Mouse (Mus musculus): ENCODE results near the gene Folr1. TPM values are rescaled to one million over a fixed set of nuclear protein-coding genes. Genes with fewer than 3 reads are reported as not detected.

The Folr1 gene
- total RNA-seq, 2 experiments from 2014 or later, result 0.67 to 0.77 TPM

DNA sequence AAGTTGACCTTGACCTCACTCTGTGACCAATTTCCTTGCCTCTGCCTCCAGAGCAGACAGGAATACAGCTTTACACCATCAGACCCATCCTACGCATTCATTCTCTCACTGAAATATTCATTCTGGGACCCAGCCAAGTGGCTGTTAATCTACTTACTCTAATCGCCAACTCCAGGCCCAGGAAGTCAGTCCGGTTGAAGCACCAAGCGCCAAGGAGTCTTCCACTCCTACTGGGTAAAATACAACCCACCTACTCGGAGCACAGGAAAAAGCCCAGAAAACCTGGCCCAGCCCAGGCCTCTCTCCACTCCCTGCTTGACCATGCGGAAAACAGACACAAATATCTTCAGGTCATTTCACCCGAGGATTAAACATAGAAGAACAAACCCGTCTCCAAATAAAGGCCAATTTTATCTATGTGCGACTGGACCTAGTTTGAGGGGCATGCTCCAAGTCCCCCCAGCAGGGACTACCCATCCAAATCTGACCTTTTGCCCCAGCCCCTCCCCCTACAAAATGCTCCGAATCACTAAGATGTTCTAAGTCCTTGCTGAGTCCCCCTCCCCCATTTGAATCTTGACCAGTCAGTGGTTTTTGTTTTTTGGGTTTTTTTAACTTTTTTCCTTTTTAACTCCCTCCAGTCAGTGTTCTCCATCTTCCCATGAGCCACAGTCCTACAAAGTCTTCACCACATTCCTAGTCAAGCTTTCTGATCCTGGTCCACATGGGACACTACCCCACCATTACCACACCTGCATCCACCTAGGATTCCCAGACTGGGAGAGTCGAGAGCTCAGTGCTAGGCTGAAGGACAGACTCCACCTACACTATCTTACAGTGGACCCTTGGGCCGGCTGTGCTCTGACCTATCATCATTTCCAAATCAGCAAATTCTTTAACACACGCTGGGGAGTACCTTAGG, 2.1 kb downstream of the Folr1 start:
- DNase-seq, result no peak

DNA sequence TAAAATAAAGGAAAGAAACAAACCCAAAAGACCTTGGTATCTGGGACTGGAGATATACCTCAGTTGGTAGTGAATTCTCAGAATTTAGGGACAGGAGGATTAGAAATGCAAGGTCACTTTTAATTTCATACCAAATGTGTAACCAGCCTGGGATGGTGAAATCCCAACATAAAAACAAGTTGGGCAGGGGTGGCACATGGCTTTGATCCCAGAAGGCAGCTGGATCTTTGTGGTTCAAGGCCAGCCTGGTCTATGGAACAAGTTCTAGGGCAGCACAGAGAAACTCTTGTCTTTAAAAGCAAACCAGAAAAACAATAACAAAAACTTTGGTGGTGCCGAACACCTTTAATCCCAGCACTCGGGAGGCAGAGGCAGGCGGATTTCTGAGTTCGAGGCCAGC, 3.1 kb downstream of the Folr1 start:
- DNase-seq, result no peak

DNA sequence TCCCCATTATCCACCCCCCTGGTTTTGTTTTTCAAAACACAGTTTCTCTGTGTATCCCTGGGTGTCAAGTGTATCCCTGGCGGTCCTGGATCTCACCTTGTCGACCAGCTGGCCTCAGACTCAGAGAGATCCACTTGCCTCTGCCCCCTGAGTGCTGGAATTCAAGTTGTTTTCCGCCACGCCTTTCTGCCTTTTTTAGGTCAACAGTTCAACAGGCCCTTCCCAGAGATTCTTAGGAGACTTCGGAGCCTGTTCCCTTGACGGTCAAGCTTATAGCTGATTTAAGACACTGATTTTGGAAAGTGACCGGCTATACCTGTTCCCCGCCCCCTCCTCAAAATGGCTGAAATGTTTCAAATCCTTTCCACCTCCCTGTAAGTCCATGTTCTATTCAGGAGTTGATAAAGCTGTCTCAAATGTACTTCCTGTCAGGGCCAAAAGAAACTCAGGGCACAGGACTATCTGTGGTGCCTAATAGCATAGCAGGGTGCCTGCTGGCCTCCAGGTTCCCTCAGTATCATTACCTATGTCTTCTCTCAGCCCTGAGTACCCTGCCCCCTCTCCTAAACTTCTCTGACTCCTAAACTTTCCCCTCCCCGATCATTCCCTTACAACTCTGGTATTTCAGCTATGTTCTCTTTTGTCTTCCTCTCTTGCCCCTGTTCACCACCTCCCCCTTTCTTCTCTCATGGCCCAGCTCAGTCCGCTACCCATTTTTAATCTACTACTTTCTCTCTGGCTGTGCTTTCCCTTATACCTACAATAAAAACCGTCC, 3.9 kb downstream of the Folr1 start:
- DNase-seq, result no peak

DNA sequence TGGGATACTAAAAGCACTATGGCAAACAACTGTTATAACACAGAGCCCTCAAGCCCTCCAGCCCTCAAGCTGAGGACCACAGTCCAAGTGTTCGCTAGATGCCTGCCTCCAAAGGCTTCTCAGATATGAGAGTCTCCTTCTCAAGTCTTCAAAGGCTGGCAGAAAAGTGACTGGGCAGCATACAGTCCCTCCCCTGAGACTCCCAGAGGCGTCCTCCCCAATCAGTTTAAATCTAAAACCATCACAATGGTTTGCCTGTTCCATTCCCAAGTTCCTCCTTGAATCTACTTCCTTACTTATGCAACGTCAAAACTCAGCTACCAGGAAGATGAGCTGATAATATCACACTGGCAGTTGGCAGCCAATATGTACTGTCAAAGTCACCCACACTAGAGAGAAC, 7.2 kb downstream of the Folr1 start, which contains the start of gene Anapc15:
Anapc15 (plus strand) TSS at position 301 of the 400 bp plus-strand sequence.
- DNase-seq, result no peak

DNA sequence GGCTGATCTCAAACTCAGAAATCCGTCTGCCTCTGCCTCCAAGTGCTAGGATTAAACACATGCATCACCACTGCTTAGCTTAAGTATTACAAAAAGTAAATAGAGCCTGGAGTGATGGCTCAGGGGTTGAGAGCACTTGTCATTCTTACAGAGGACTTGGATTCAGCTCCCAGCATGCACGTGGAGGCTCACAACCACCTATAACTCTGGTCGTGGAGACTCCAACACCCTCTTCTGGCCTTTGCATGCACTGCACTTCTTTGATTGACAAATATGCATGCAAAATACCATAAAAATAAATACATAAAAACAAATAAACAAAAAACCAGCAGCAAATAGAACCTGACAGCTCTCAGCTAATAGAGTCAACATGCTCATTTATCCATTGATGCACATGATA, 8.3 kb downstream of the Folr1 start:
- DNase-seq, result no peak

DNA sequence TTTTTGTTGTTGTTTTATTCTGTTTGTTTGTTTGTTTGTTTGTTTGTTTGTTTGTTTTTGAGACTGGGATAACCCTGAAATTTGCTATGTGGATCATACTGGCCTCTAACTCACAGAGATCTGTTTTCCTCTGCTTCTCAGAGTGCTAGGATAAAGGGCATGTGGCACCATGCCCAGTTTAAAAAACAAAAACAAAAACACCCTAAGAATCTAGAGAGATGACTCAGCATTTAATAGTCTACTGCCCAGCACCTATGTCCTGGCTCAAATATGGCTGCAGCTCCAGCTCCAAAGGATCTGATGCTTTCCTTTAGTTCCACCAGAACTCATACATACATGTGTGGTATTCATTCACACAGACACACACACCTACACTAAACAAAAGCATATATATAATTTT, 9.6 kb downstream of the Folr1 start:
- no peak for DNase-seq

DNA sequence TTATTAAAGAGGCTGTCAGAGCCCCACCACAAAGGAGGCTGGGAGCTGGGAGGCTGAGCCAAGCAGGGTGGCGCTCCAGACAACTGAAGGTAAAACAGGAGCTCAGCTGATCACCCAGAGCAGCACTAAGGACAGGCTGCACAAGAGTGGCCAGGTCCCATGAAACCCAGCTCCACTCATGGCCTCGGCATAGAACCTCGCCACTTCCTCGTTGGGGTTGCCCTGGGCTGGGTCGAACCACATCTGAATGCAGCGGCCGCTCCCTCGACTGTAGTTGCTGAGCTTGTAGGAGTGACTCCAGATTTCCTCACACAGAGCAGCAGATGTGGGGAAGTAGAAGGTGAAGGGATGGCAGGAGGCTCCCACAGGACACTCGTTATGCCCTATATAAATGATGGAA, 12.2 kb downstream of the Folr1 start:
- no peak for DNase-seq

DNA sequence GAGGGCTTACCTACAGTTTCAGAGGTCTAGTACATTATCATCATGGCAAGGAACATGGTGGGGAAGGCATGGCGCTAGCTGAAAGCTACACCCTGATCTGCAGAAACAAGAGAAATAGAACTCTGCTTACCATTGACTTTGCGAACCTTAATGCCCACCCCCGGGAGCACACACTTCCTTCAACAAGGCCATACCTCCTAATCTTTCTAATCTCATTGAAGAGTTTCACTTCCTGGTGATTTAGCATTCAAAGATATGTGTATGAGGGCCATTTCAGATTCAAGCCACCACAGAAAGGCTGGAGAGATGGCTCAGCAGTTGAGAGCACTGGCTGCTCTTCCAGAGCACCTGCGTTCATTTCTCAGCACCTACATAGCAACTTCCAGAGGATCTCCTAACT, 13.5 kb downstream of the Folr1 start, which contains the start of gene Folr2:
Folr2 (minus strand) TSS at position 101 of the 400 bp plus-strand sequence.
- no peak for DNase-seq

DNA sequence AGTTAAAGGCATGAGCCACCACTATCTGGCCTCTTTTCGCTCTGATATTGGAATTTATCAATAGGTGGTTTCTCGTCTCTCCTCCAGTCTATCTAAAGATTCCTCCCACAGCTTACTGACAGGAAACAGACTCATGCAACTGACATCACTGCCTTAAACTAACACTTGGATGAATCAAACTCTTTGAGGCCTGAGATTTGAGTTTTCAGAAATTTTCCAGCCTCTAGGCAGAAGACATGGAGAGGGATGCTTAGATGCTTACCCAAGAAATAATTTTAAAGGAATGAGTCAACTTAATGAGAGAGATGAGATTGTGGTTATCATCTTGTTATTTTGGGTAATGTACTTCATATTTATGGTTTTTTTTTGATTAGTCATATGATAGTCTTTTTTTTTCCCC, 16.8 kb downstream of the Folr1 start:
- no peak for DNase-seq

DNA sequence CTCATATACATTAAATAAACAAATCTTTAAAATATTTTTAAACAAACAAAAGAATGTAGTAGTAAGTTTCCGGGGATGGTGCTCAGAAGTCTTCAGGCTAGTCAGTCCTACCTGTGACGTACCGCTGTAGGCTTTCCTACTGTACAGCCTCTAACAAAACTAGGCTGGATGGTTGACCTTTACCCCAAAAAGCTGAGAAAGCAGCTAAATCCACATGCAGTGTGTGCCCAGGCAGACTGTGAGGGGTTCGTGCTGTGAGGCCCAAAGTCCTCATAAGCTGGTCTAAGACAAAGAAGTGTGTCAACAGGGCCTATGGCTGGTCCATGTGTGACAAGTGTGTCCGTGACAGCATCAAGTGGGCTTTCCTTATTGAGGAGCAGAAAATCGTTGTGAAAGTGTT, 17.7 kb downstream of the Folr1 start:
- DNase-seq, result no peak

DNA sequence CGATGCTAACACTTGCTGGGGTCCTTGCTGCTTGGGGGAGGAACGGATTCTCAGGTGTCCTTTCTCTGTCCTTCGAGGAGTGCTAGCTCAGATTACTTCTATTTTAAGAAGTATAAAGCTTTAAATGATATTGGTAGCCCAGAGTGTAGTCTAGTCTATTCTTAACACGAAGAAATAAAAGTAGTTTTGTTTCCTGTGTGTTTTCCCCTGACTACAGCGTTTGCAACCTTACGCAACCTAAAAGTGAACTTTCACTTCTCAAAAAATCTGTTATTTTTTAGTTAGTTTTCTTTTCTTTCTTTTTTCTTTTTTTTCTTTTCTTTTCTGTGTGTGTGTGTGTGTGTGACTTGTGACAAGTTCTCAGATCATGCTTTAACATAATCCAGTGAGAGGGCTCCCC, 18.9 kb downstream of the Folr1 start:
- DNase-seq, result no peak

DNA sequence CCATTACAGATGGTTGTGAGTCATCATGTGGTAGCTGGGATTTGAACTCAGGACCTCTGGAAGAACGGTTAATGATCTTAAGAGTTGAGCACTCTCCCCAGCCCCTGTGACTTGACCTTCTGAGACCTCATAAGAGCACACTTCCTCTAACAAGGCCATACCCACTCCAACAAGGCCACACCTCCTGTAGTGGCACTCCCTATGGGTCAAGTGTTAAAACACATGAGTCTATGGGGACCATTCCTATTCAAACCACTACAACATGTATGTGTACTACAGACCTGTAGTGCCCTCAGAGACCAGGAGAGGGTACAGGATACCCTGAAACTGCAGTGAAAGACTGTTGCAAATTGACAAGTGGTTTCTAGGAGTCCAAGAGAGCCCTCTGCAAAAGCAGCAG, 22.7 kb downstream of the Folr1 start:
- no peak for DNase-seq

DNA sequence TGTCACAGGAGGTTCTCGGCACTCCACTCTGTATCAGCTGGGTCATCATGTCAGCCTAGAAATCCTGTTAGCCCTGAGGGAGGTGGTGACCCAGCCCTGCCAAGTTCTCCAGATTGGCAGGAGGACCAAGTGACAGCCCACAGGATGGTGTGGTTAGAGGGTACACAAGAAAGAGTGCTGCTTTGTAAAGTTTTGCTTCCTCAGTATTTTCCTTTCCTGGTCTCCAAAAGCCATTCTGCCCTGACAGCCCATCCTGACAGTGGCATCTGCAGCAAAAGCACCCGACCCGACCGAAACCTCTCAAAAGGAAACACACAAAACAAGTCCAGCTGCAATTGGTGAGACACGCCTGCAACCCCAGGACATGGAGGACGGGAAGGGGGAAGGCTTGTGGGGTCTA, 26.4 kb downstream of the Folr1 start:
- no peak for DNase-seq

DNA sequence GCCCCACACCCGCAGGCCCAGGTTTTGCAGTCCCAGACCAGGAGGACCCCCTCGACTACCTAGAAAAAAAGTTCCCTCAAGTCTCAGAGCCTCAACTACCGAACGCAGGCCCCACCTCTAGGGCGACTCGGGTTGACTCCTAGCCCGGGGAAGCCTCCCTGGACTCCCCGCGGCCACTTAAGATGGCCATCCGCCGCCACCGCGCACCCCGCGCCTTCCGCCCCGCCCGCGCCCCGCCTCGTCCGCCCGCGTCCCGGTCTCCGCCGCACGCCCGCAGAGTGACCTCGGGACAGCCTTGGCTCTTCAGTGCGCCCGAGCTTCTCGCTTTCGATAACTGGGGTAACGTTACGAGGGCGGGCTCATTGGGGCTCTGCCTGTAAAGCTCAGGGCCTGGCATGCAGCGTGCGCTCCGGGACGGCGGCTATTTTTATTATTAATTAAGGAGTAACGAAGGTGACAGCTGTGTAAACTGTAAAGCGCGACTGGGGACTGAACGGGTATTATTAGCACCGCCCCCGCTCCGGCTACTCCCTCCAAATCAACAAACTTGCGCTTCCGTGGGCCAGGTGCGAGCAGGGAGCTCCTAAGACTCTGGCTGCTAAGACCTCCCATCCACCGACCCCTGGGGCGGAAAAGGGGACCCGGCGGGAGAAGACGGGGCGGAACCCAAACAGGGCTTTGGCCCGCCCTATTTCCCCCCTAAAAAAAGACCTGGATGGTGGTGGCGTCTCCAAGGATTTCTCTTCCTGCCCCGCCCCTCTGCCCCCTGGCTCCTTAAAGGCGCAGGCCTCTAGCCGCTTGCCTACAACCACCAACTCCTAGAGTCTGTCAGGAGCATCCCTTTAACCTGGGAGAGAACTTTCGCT, 32.7 kb downstream of the Folr1 start, which contains the start of gene Inppl1:
Inppl1 (minus strand) TSS at position 624 of the 866 bp plus-strand sequence.
- DNase-seq, result peak; percentile 92

DNA sequence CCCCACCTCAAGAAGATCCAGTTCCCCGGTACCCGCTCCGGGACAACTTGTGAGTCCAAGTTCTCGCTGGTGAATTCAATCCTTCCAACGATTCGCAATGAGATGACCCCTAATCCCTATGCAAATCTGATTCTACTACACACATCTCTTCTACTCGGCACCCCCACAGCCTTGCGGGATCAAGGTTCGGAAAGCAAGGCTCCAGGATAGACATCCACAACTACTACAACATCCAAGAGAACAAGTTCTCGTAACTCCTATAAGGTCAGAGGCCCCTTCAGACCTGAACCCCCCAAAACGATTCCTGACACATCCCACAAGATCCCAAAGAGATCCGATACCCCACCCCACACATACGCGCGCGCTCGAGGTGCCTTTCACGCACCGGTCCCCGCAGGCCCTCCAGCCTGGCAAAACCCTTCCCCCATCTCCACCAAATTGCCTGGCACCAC, 33.4 kb downstream of the Folr1 start:
- no peak for DNase-seq

DNA sequence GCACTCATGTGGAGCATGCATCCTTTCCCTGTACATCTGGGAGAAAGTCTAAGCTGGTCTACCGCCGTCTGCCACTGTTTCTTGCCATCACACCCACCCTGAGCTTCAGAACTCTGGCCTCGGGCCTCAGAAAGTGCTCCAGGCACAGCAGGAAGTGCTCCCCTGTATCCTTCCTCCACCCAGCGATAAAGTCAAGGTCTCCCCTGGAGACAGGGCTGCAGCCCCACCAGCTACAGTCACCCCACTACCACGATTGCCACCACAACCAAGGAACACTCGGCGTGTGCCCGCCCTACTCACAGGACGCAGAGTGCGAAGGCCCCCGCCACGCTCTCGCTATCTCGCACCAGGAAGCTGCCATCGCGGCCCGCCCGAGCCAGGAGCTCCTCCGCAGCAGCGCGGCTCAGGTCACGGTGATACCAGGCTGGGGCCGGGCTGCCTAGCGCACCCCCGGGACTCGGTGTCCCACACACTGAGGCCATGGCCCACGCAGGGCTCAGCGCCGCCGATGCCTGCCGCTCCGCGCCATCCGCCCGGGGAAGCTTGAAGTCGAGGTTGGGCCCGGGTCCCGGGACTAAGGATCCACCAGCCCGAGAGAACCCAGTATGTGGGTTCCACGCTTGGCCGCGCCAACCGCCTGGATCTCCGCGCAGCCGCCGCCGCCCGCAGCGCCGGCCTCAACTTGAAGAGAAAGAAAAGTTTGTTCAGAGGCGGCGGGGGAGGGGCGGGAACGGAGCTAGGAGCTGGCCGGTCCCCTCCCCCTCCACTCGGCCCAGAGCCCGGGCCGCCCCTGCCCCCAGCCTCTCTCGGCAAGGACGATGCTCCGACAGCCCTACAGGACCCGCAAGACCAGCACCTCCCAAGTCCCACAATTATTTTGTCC, 34.1 kb downstream of the Folr1 start:
- DNase-seq, result peak; percentile 57

DNA sequence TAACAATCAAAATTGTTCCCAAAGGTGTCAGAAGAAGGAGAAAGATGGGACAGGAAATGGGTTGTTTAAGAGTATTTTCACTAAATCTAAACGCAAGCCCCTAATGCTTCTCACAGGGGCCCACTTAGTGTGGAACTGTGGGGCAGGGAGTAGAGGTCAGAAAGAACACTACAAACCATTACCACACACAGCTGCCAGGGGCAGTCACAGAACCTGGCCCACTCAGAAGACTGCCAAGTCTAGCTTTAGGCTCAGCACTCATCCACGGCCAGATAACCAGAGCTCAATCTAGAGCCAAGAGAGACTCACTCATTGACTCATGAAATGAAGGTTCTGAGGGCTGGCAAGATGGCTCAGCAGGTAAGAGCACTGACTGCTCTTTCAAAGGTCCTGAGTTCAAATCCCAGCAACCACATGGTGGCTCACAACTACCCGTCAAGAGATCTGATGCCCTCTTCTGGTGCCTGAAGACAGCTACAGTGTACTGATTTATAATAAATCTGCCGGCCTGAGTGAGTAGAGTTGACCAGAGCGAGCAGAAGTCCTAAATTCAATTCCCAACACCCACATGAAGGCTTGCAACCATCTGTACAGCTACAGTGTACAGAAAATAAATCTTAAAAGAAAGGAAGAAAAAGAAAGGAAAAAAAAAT, 35.0 kb downstream of the Folr1 start:
- DNase-seq, result no peak

DNA sequence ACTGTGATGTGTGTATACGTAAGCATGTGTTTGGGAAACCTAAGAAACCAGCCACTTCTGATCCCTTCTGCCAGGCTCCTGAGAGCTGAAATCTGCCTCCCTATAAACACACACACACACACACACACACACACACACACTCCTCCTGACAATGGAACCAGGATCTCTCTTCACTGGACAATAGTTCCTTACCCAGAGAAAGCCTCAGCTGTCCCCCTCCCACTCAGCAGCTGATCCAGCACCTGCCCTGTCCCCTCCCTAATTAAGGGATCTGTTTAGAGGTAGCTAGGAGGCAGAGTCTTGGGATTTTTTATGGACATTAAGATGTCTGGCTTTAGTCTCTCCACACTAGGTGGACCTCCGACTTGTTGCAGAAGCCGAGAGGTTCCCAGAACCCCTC, 35.7 kb downstream of the Folr1 start:
- DNase-seq, result no peak

DNA sequence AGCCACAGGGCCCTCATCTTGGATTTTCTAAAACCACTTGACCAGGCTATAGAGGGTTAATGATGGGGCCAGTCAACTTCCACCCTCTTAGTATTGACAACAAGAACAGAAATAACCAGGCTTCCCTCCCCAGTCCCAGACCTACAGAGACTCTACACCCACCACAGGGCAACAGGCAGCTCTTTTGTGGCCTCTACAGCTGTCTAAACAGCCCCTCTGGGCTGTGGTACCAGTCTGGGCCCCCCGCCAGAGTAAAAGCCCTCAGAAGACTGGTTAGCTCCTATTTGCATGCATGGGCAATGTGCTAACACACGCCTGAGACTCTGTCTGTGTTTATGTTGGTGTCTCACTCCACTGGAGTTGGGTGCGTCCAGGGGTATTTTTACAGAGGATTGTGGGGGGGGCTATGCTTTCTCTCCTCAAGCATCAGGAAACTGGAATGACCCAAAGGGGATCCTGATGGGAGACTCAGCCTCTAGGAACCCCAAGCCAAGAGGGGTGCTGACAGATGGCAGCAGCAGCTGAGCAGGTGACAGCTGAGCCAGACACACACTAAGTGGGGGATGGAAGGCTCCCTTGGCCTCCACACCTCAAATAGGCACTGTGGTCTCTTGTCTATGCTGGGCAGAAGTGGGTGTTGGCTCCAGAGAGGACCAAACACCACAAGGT, 36.5 kb downstream of the Folr1 start:
- DNase-seq, result no peak

DNA sequence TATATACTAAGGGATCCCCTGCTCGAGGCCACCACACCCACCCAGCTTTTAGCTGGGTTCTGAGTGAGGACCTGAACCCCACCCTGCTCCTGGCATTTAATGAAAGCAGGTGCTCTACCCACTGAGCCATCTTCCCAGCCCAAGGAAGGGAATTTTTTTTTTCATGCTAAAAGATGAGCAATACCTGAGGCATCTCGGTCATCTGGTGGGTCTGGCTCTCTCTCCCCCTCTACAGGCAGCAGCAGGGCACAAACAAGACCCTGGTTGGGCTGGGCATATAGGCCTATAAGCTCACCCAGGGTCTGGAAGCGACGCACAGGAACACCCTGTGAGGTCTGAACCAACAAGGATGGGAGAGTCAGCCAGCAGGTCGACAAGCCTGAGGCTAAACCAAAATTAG, 37.2 kb downstream of the Folr1 start:
- DNase-seq, result no peak
